Mouse (Mus musculus) neural tube, embryonic 14.5 days (tissue): ENCODE measurements around the gene Dynlrb1. TPM values are rescaled to one million over a fixed set of nuclear protein-coding genes. Genes with fewer than 3 reads are reported as not detected.

Experiments used
- ATAC-seq: fragments of 200-750 bp; cut with Nextera tagmentation; 2 replicates; pipeline ENCODE4 v1.8.0; 2017; ENCODE audit warnings: low read depth, mild to moderate bottlenecking, moderate TSS enrichment, moderate library complexity
- H3K27ac ChIP-seq: fragments of 300-500 bp; sonication (generic); 2 replicates; pipeline ENCODE4 v1.5.1; 2014; ENCODE audit warnings: low read depth, mild to moderate bottlenecking, control low read depth, low read length, moderate library complexity, mixed read lengths
- H3K27me3 ChIP-seq: fragments of 300-500 bp; sonication (generic); 2 replicates; pipeline ENCODE4 v1.6.1; 2014; ENCODE audit warnings: low read length; ENCODE audit not compliant: control insufficient read depth, insufficient read depth
- H3K36me3 ChIP-seq: fragments of 300-500 bp; sonication (generic); 2 replicates; pipeline ENCODE4 v1.6.1; 2014; ENCODE audit warnings: low read length, mixed read lengths; ENCODE audit not compliant: control insufficient read depth, insufficient read depth
- H3K4me1 ChIP-seq: fragments of 300-500 bp; sonication (generic); 2 replicates; pipeline ENCODE4 v1.6.1; 2014; ENCODE audit warnings: low read length; ENCODE audit not compliant: control insufficient read depth, insufficient read depth
- H3K4me2 ChIP-seq: fragments of 300-500 bp; sonication (generic); 2 replicates; pipeline ENCODE4 v1.6.1; 2014; ENCODE audit warnings: mild to moderate bottlenecking, low read depth, low read length, control low read depth
- H3K4me3 ChIP-seq: fragments of 300-500 bp; sonication (generic); 2 replicates; pipeline ENCODE4 v1.5.1; 2014; ENCODE audit warnings: low read depth, low read length, control low read depth, mixed read lengths
- H3K9ac ChIP-seq: fragments of 300-500 bp; sonication (generic); replicated peaks from 2 replicates; pipeline ENCODE4 v1.6.1; 2014; ENCODE audit warnings: low read depth, mild to moderate bottlenecking, control low read depth, low read length, mixed read lengths
- H3K9me3 ChIP-seq: fragments of 300-500 bp; sonication (generic); 2 replicates; pipeline ENCODE4 v1.6.1; 2016; ENCODE audit warnings: low read length; ENCODE audit not compliant: control insufficient read depth
- WGBS: fragments of 180-500 bp; shearing (Covaris S2); extraction: QIAGEN DNeasy Blood & Tissue Kit; methylation state at CpG from one replicate; pipeline ENCODE4 v1.1.7; 2014; 5-methylcytosine and 5-hydroxymethylcytosine counted together
- polyA plus RNA-seq: library from polyadenylated mRNA; unstranded; fragments of >200 nt; fragmentation: Nextera tagmentation; extraction: Ambion mirVana; gene quantifications from 2 replicates; pipeline ENCODE4 v1.2.1, GENCODE M21; 2014

Gene Dynlrb1
- polyA plus RNA-seq, 1 experiment from 2014 or later = 889 TPM

- Histone ChIP-seq H3K9me3 (no peaks in the 10 kb centered on the region), H3K4me1 (no peaks in the 10 kb centered on the region), H3K9ac (no peak overlapping the region), H3K27ac (no peak overlapping the region), H3K36me3 (peaks cover 65% of the 10 kb centered on the region), H3K4me3 (no peak overlapping the region), H3K27me3 (no peaks in the 10 kb centered on the region), H3K4me2 (no peak overlapping the region)
- WGBS = 97% methylated on average over 1 of the region's 1 CpGs
- ATAC-seq = no peak
Observed at GRCm38 (mm10) chr2:155248206-155248605, 11.9 kb downstream of the Dynlrb1 start.

- WGBS = 84% methylated on average over 2 of the region's 2 CpGs
- Histone ChIP-seq H3K4me3 (no peak overlapping the region), H3K4me2 (no peak overlapping the region), H3K27ac (no peak overlapping the region), H3K9me3 (no peaks in the 10 kb centered on the region), H3K27me3 (no peaks in the 10 kb centered on the region), H3K4me1 (no peaks in the 10 kb centered on the region), H3K9ac (no peak overlapping the region), H3K36me3 (peaks cover 61% of the 10 kb centered on the region)
- no peak for ATAC-seq
Observed at GRCm38 (mm10) chr2:155248718-155249117, 12.4 kb downstream of the Dynlrb1 start.

GRCm38 (mm10) chr2:155249588-155249987, 13.3 kb downstream of the Dynlrb1 start:
- Histone ChIP-seq H3K4me1 (no peaks in the 10 kb centered on the region), H3K36me3 (peaks cover 52% of the 10 kb centered on the region), H3K4me2 (no peak overlapping the region), H3K9me3 (no peaks in the 10 kb centered on the region), H3K27ac (no peak overlapping the region), H3K4me3 (no peak overlapping the region), H3K27me3 (no peaks in the 10 kb centered on the region), H3K9ac (no peak overlapping the region)
- no peak for ATAC-seq
- whole genome bisulfite sequencing = 93% methylated on average over 5 of the region's 5 CpGs

GRCm38 (mm10) chr2:155265526-155265925, 29.2 kb downstream of the Dynlrb1 start:
- no peak overlapping the region for H3K27ac ChIP-seq
- H3K36me3 ChIP-seq = no peaks in the 10 kb centered on the region
- no peaks in the 10 kb centered on the region for H3K9me3 ChIP-seq
- no peaks in the 10 kb centered on the region for H3K4me1 ChIP-seq
- no peak overlapping the region for H3K4me3 ChIP-seq
- H3K27me3 ChIP-seq = no peaks in the 10 kb centered on the region
- no peak overlapping the region for H3K9ac ChIP-seq
- H3K4me2 ChIP-seq = no peak overlapping the region
- ATAC-seq = no peak
- 92% methylated on average over 6 of the region's 6 CpGs for WGBS

GRCm38 (mm10) chr2:155266896-155267295, 30.6 kb downstream of the Dynlrb1 start:
- Histone ChIP-seq H3K27me3 (no peaks in the 10 kb centered on the region), H3K9me3 (no peaks in the 10 kb centered on the region), H3K36me3 (no peaks in the 10 kb centered on the region), H3K4me3 (no peak overlapping the region), H3K4me1 (no peaks in the 10 kb centered on the region), H3K4me2 (no peak overlapping the region), H3K27ac (no peak overlapping the region), H3K9ac (no peak overlapping the region)
- WGBS = 89% methylated on average over 5 of the region's 5 CpGs
- no peak for ATAC-seq

GRCm38 (mm10) chr2:155271957-155272356, 35.6 kb downstream of the Dynlrb1 start:
- 86% methylated on average over 6 of the region's 6 CpGs for WGBS
- H3K4me1 ChIP-seq = 0 out of 2 replicates have a peak, but pooled peaks cover 2% of the 10 kb centered on the region
- ATAC-seq = no peak

GRCm38 (mm10) chr2:155272396-155273170, 36.2 kb downstream of the Dynlrb1 start:
- 83% methylated on average over 10 of the region's 10 CpGs for WGBS

More at GRCm38 (mm10) chr2:155271957-155272356, 35.6 kb downstream of the Dynlrb1 start:
- no peak overlapping the region for H3K9ac ChIP-seq
- H3K27ac ChIP-seq = no peak overlapping the region
- H3K9me3 ChIP-seq = no peaks in the 10 kb centered on the region
- H3K4me3 ChIP-seq = no peak overlapping the region
- no peaks in the 10 kb centered on the region for H3K27me3 ChIP-seq
- no peaks in the 10 kb centered on the region for H3K36me3 ChIP-seq
- no peak overlapping the region for H3K4me2 ChIP-seq

GRCm38 (mm10) chr2:155273603-155274002, 37.3 kb downstream of the Dynlrb1 start:
- Histone ChIP-seq H3K27ac (no peak overlapping the region), H3K9ac (no peak overlapping the region), H3K4me2 (no peak overlapping the region), H3K9me3 (no peaks in the 10 kb centered on the region), H3K36me3 (0 out of 2 replicates have a peak, but pooled peaks cover under 1% of the 10 kb centered on the region), H3K4me3 (no peak overlapping the region), H3K4me1 (peaks cover 7% of the 10 kb centered on the region; the same call in 1 of the 2 replicates), H3K27me3 (no peaks in the 10 kb centered on the region)
- WGBS = 90% methylated on average over 8 of the region's 8 CpGs
- ATAC-seq = no peak

More at GRCm38 (mm10) chr2:155272396-155273170, 36.2 kb downstream of the Dynlrb1 start:
- no peak overlapping the region for H3K4me2 ChIP-seq
- no peak overlapping the region for H3K27ac ChIP-seq
- H3K4me1 ChIP-seq = peaks cover 7% of the 10 kb centered on the region; the same call in 1 of the 2 replicates
- no peak for ATAC-seq
- no peaks in the 10 kb centered on the region for H3K9me3 ChIP-seq
- no peak overlapping the region for H3K4me3 ChIP-seq
- H3K9ac ChIP-seq = no peak overlapping the region
- no peaks in the 10 kb centered on the region for H3K27me3 ChIP-seq
- no peaks in the 10 kb centered on the region for H3K36me3 ChIP-seq

- no peaks in the 10 kb centered on the region for H3K9me3 ChIP-seq
- peak within 1 kb of the TSS; percentile 97 for H3K4me3 ChIP-seq
- ATAC-seq = peak; percentile 94
- no peaks in the 10 kb centered on the region for H3K27me3 ChIP-seq
- WGBS = under 1% methylated on average over 47 of the region's 47 CpGs
- peaks cover 7% of the 10 kb centered on the region; the same call in 1 of the 2 replicates for H3K4me1 ChIP-seq
- 0 out of 2 replicates have a peak, but pooled peaks cover 3% of the 10 kb centered on the region for H3K36me3 ChIP-seq
- H3K27ac ChIP-seq = peak within 1 kb of the TSS; percentile 93
- peak within 1 kb of the TSS; percentile 90 for H3K9ac ChIP-seq
- H3K4me2 ChIP-seq = peak within 1 kb of the TSS; percentile 85
Observed at GRCm38 (mm10) chr2:155276195-155276594, 39.9 kb downstream of the Dynlrb1 start, which contains the start of gene Map1lc3a. Map1lc3a (plus strand) TSS chr2:155276297.
